Mouse (Mus musculus): ENCODE measurements around the gene Trappc1.

- TF ChIP-seq CTCF (IDR thresholded peaks at IDR 0.05) = peak; percentile 18; the same call in 1 of the 2 replicates
- no peak; the same call in 1 of the 2 replicates for TF ChIP-seq EP300 (IDR thresholded peaks at IDR 0.05)
These were observed 42.5 kb downstream of the Trappc1 start for GRCm38 (mm10) chr11:69366157-69366854.
